Mouse (Mus musculus) mouse embryonic stem cell (cell line): ENCODE results near the gene Ano3.
"Not testable (repeated sequence)": the region's sequence is repeated elsewhere in the genome, so short reads cannot be mapped to it uniquely, and the experiment has no call there.

Source experiments
- in situ Hi-C, 2 experiments: fragments of 300-500 bp; cut with MboI; formaldehyde crosslinking; loops; 1 replicate in 1 of 2; 3 replicates in 1 of 2; pipeline ENCODE4 v1.14.3; 2019 to 2020; ENCODE audit warnings: low sequenced_read_pairs in 2 of 2, low pct_unique_long_range_greater_than_20kb in 1 of 2, mixed read lengths in 1 of 2; ENCODE audit not compliant: unreplicated experiment in 1 of 2

Ano3 gene

GRCm38 (mm10) chr2:110950823-110951222 lies at the start of gene Ano3:
TSS of gene Ano3 (minus strand) at chr2:110950923.
- in situ Hi-C loops, result not testable (repeated sequence)

- in situ Hi-C loops, result no loop called here
These were observed 39.3 kb upstream of the Ano3 start for GRCm38 (mm10) chr2:110990071-110990470.

- in situ Hi-C loops, result no loop called here
These were observed 38.8 kb upstream of the Ano3 start for GRCm38 (mm10) chr2:110989539-110989938.

GRCm38 (mm10) chr2:110985853-110986271 lies 35.1 kb upstream of the Ano3 start:
- in situ Hi-C loops, result no loop called here

- in situ Hi-C loops, result no loop called here
These were observed 31.0 kb upstream of the Ano3 start for GRCm38 (mm10) chr2:110981733-110982132.

- in situ Hi-C loops, result no loop called here
These were observed 28.9 kb upstream of the Ano3 start for GRCm38 (mm10) chr2:110979610-110980009.

- in situ Hi-C loops, result no loop called here
These were observed 26.1 kb upstream of the Ano3 start for GRCm38 (mm10) chr2:110976871-110977270.

GRCm38 (mm10) chr2:110970158-110970557 lies 19.4 kb upstream of the Ano3 start:
- in situ Hi-C loops, result no loop called here

- in situ Hi-C loops, result no loop called here
These were observed 14.7 kb upstream of the Ano3 start for GRCm38 (mm10) chr2:110965398-110965797.

GRCm38 (mm10) chr2:110950432-110950803 lies 305 bp downstream of the Ano3 start:
- in situ Hi-C loops, result no loop called here

GRCm38 (mm10) chr2:110949679-110950431 lies 868 bp downstream of the Ano3 start:
- in situ Hi-C loops, result no loop called here

- in situ Hi-C loops, result no loop called here
These were observed 5.6 kb downstream of the Ano3 start for GRCm38 (mm10) chr2:110945171-110945570.

GRCm38 (mm10) chr2:110935691-110936090 lies 15.0 kb downstream of the Ano3 start:
- in situ Hi-C loops, result no loop called here

GRCm38 (mm10) chr2:110929126-110929525 lies 21.6 kb downstream of the Ano3 start:
- in situ Hi-C loops, result no loop called here

- in situ Hi-C loops, result no loop called here
These were observed 41.2 kb downstream of the Ano3 start for GRCm38 (mm10) chr2:110909506-110909905.

- in situ Hi-C loops, result no loop called here
These were observed 44.2 kb downstream of the Ano3 start for GRCm38 (mm10) chr2:110906473-110906872.

GRCm38 (mm10) chr2:110896477-110897270 lies 54.0 kb downstream of the Ano3 start:
- in situ Hi-C loops, result no loop called here

GRCm38 (mm10) chr2:110871650-110872049 lies 79.1 kb downstream of the Ano3 start:
- in situ Hi-C loops, result no loop called here

- in situ Hi-C loops, result no loop called here
These were observed 85.1 kb downstream of the Ano3 start for GRCm38 (mm10) chr2:110865584-110865983.

- in situ Hi-C loops, result no loop called here
These were observed 87.3 kb downstream of the Ano3 start for GRCm38 (mm10) chr2:110863376-110863775.
